Mouse (Mus musculus): ENCODE measurements around the gene Fndc3a. TPM values are rescaled to one million over a fixed set of nuclear protein-coding genes. Genes with fewer than 3 reads are reported as not detected.

The Fndc3a gene
- polyA plus RNA-seq, 2 experiments, result 29.0 to 39.4 TPM

DNA sequence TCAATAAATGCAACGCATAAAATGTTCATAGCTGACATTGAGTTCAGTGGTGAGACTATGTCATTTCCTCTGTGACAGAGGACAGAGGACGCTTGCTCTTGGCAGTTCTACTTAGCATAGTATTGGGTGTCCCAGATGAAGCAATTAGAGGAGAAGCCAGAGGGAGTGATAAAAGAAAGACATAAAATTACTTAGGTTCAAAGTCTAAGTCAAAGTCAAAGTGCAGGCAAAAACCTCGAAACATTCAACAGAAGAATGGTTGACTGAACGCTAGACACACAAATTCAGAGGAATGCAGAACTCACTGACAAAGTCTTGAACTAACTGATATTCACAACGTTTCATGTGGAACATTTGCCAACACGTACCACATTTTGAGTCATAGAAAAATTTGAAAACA, 191.0 kb downstream of the Fndc3a start:
- 74% methylated on average over 6 of the region's 6 CpGs for WGBS
- ATAC-seq (ENCODE audit: low FRiP score, low read depth), result no peak
- no peak for TF ChIP-seq POLR2A (IDR thresholded peaks at IDR 0.05; ENCODE audit: borderline replicate concordance, extremely low read depth, insufficient read depth, insufficient read length)
- Histone ChIP-seq H3K27me3 (ENCODE audit: control insufficient read depth, insufficient read depth, low read length) (no peaks in the 10 kb centered on the region), H3K36me3 (ENCODE audit: control insufficient read depth, insufficient read depth, low read length) (no peaks in the 10 kb centered on the region), H3K4me2 (replicated peaks; ENCODE audit: low read depth, low read length, severe bottlenecking) (no peak overlapping the region), H3K4me3 (replicated peaks; ENCODE audit: low read length) (no peak overlapping the region), H3K9ac (ENCODE audit: low read depth, low read length, severe bottlenecking) (no peak overlapping the region), H3K27ac (replicated peaks; ENCODE audit: low read depth, low read length) (no peak overlapping the region), H3K4me1 (ENCODE audit: control insufficient read depth, insufficient read depth, low read length) (no peaks in the 10 kb centered on the region), H3K9me3 (ENCODE audit: control insufficient read depth, low read length) (no peaks in the 10 kb centered on the region)
- DNase-seq (ENCODE audit: low spot score), result no peak

DNA sequence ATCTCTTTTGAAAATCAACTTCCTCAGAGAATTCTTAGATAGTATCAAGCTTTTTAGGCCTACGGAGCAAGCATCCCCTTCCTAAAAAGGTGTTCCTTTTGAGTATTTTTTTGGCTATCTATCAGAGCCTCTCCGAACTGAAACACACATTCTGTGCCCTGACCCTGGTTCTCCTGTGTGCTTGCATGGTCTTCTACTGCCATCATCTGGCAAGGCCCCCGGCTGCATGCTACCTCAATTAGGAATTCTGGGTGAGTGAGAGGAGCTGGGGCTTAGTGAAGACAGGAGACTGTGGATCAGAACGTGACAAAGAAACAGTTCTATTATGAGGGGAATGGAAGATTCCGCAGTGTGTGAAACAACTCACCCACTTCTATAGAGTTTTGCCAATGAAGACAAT, 193.4 kb downstream of the Fndc3a start:
- DNase-seq (ENCODE audit: low spot score) (peak; percentile 52), ATAC-seq (ENCODE audit: low FRiP score, low read depth) (peak; percentile 30; the same call in 1 of the 2 replicates)
- no peak for TF ChIP-seq POLR2A (IDR thresholded peaks at IDR 0.05; ENCODE audit: borderline replicate concordance, extremely low read depth, insufficient read depth, insufficient read length)
- Histone ChIP-seq H3K4me1 (ENCODE audit: control insufficient read depth, insufficient read depth, low read length) (no peaks in the 10 kb centered on the region), H3K9me3 (ENCODE audit: control insufficient read depth, low read length) (no peaks in the 10 kb centered on the region), H3K4me3 (replicated peaks; ENCODE audit: low read length) (no peak overlapping the region), H3K4me2 (replicated peaks; ENCODE audit: low read depth, low read length, severe bottlenecking) (no peak overlapping the region), H3K27ac (replicated peaks; ENCODE audit: low read depth, low read length) (no peak overlapping the region), H3K27me3 (ENCODE audit: control insufficient read depth, insufficient read depth, low read length) (no peaks in the 10 kb centered on the region), H3K36me3 (ENCODE audit: control insufficient read depth, insufficient read depth, low read length) (no peaks in the 10 kb centered on the region), H3K9ac (ENCODE audit: low read depth, low read length, severe bottlenecking) (no peak overlapping the region)
- 23% methylated on average over 5 of the region's 5 CpGs for WGBS

DNA sequence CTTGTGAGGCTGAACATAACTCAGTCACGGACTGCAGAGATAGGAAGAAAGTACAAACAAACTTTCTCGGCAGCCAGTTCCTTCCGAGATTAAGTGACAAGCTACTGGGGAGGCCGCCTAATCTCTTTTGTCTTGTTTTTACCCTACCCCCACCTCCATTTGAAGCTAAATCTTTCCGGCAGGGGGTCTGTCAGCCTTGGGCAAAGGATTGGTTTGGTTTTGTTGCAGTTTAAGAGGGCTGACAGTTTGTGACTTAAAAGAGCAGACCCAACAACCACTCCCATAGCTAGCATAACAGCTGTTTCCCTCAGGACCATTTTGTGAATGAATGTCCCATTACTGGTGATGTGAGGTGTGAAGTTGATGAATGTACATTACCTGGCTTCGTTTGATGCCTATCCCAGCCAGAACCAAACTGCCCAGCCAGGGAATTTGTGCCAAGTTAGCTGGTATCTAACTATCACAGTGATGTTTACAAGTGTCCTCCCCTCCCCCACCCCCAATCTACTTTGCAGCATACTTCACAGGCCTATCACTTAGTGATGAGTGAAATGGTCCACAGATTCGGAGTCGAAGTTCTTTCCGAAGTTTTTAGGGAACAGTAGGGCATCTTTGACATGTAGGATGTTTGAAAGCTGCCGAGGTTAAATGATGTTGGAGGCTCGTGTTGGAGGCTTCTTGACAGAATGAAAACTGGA, 202.9 kb downstream of the Fndc3a start:
- 16% methylated on average over 11 of the region's 11 CpGs for WGBS
- DNase-seq (ENCODE audit: low spot score), result peak; percentile 3

DNA sequence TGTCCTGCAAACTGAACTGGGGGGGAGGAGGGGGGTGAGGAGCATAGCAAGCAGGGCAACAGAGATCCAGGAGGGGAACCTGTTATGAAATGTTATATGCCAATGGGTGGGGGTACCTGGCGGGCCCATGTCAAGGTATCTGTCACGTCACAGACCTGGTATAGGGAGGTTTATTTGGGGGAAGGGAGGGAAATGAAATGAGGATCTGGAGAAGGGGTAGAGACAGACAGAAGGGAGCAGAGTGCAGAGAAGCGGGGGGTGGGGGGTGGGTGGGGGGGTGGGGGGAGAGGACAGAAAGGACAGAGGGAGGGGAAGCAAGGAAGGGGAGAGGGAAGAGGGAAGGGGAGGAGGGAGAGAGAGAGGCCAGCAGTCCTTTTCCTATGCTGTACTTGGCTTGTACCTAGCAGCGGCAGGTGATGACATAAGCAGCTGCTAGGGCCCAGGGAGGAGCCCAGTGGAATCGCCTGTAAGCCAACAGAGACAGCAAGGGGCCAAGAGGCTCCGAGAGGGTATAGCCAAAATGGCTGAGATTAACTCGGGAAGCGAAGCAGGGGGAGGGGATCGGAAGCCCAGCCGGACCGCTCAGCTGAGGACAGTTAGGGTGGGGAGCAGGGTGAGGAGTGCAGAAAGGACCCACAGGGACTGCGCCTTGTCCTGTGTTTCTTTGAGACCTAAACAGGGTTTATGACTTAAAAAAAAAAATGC, 203.6 kb downstream of the Fndc3a start:
- no peak overlapping the region for H3K27ac ChIP-seq (replicated peaks; ENCODE audit: low read depth, low read length)
- no peaks in the 10 kb centered on the region for H3K36me3 ChIP-seq (ENCODE audit: control insufficient read depth, insufficient read depth, low read length)
- ATAC-seq (ENCODE audit: low FRiP score, low read depth), result no peak; the same call in 1 of the 2 replicates
- peak overlapping the region; percentile 44 for H3K9ac ChIP-seq (ENCODE audit: low read depth, low read length, severe bottlenecking)
- H3K9me3 ChIP-seq (ENCODE audit: control insufficient read depth, low read length), result no peaks in the 10 kb centered on the region
- TF ChIP-seq POLR2A (IDR thresholded peaks at IDR 0.05; ENCODE audit: borderline replicate concordance, extremely low read depth, insufficient read depth, insufficient read length), result no peak
- peak; percentile 13 for DNase-seq (ENCODE audit: low spot score)
- no peaks in the 10 kb centered on the region for H3K27me3 ChIP-seq (ENCODE audit: control insufficient read depth, insufficient read depth, low read length)
- 9% methylated on average over 11 of the region's 12 CpGs for WGBS
- H3K4me2 ChIP-seq (replicated peaks; ENCODE audit: low read depth, low read length, severe bottlenecking), result peak overlapping the region; percentile 52
- H3K4me3 ChIP-seq (replicated peaks; ENCODE audit: low read length), result peak overlapping the region; percentile 32
- no peaks in the 10 kb centered on the region for H3K4me1 ChIP-seq (ENCODE audit: control insufficient read depth, insufficient read depth, low read length)

More for the DNA sequence above, 202.9 kb downstream of the Fndc3a start:
- TF ChIP-seq POLR2A (IDR thresholded peaks at IDR 0.05; ENCODE audit: borderline replicate concordance, extremely low read depth, insufficient read depth, insufficient read length), result no peak
- Histone ChIP-seq H3K4me3 (replicated peaks; ENCODE audit: low read length) (peak overlapping the region; percentile 32), H3K4me2 (replicated peaks; ENCODE audit: low read depth, low read length, severe bottlenecking) (peak overlapping the region; percentile 52), H3K4me1 (ENCODE audit: control insufficient read depth, insufficient read depth, low read length) (no peaks in the 10 kb centered on the region), H3K27ac (replicated peaks; ENCODE audit: low read depth, low read length) (no peak overlapping the region), H3K27me3 (ENCODE audit: control insufficient read depth, insufficient read depth, low read length) (no peaks in the 10 kb centered on the region), H3K9me3 (ENCODE audit: control insufficient read depth, low read length) (no peaks in the 10 kb centered on the region), H3K9ac (ENCODE audit: low read depth, low read length, severe bottlenecking) (peak overlapping the region; percentile 44), H3K36me3 (ENCODE audit: control insufficient read depth, insufficient read depth, low read length) (no peaks in the 10 kb centered on the region)
- ATAC-seq (ENCODE audit: low FRiP score, low read depth), result no peak

DNA sequence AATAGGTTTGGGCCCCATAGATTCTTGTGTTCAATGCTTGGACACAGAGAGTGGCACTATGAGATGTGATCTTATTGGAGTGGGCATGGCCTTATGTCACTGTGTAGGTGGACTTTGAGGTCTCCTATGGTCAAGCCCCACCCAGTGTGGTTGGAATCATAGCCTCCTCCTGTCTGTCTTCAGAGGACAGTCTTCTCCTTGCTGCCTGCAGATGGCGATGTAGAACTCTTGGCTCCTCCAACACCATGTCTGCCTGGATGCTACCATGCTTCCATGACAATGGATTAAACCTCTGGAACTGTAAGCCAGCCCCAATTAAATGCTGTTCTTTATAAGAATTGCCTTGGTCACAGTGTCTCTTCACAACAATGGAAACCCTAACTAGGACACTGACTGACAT, 204.8 kb downstream of the Fndc3a start:
- Histone ChIP-seq H3K27me3 (ENCODE audit: control insufficient read depth, insufficient read depth, low read length) (no peaks in the 10 kb centered on the region), H3K36me3 (ENCODE audit: control insufficient read depth, insufficient read depth, low read length) (no peaks in the 10 kb centered on the region), H3K9me3 (ENCODE audit: control insufficient read depth, low read length) (no peaks in the 10 kb centered on the region), H3K4me2 (replicated peaks; ENCODE audit: low read depth, low read length, severe bottlenecking) (no peak overlapping the region), H3K9ac (ENCODE audit: low read depth, low read length, severe bottlenecking) (no peak overlapping the region), H3K27ac (replicated peaks; ENCODE audit: low read depth, low read length) (no peak overlapping the region), H3K4me3 (replicated peaks; ENCODE audit: low read length) (no peak overlapping the region), H3K4me1 (ENCODE audit: control insufficient read depth, insufficient read depth, low read length) (no peaks in the 10 kb centered on the region)
- WGBS, result 100% methylated on average over 1 of the region's 1 CpGs
- no peak for TF ChIP-seq POLR2A (IDR thresholded peaks at IDR 0.05; ENCODE audit: borderline replicate concordance, extremely low read depth, insufficient read depth, insufficient read length)
- no peak for DNase-seq (ENCODE audit: low spot score)
- ATAC-seq (ENCODE audit: low FRiP score, low read depth), result no peak

All from limb, embryonic 14.5 days (tissue).